Mouse (Mus musculus) frontal cortex, postnatal 10 days (tissue): Measurements from ENCODE around the gene Galnt15.
"Not testable (repeated sequence)": the region's sequence is repeated elsewhere in the genome, so short reads cannot be mapped to it uniquely, and the experiment has no call there.

Experiments used
- DNase-seq, 2 experiments: peaks; one replicate each; pipeline ENCODE4 v3.0.0; 2022; ENCODE audit warnings: low spot score in 2 of 2, mixed read lengths in 1 of 2

The Galnt15 gene

DNA sequence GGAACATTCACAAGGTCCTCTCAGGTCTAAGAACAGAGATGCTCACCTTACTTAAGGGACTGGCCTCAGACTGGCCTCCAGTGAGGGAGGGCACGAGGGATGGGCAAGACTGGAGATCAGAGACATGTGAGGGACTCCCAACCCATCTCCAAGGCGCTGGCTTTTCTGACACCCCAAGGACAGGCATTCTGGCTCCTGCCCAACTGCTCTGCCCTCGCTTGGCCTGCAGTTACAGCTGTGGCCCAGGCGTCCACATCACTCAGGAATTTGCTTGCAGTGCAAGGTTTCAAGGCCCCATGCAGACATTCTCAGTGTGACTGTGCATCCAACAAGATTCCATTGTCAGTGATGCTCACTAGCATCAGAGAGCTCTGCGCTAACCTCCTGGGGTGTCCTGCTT, 7.7 kb downstream of the Galnt15 start:
- DNase-seq = no peak

DNA sequence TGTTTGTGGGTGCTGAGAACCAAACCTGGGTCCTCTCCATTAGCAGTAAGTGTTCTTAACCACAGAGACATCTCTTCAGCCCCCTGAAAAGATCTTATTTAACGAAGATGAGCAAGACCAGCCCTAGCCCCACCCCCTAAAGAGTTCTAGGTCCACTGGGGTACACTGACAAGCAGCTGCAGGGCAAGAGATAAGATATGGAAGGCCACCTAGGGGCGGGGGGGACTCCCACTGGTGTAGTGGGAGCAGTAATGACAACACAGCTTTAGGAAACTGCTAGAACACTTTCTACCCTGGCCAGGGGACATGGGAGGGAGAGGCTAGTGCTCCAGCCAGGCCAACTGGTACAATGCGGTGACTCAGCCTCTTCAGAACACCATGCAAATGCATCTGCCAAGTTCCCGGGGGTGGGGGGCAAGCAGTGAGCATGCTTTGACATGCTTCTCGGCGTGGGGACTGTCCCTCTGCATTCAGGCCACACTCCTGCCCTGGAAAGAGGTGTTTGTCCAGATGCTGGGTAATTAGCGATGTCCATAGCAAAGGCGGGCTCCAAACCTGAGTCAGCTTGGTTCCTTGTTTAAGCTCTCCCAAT, 9.0 kb downstream of the Galnt15 start:
- DNase-seq = no peak

DNA sequence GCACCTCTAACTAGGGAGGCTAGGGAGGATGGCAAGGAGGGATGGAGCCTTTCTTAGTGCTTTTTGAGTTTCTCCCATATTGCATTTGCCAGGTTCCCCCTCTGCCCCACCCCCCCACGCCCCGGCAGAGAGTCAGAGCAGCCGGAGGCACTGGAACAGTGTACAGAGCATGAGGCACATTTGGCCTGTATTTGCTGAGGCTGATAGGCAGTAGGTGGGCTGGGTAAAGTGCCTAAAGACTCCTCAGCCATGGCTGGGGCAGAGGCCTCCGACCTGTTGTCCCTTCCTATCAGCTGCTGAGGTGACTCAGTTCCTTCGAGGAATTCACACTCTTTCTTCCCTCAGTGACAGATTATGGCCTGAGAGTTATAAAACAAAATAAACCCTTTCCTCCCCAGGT, 13.3 kb downstream of the Galnt15 start:
- DNase-seq = no peak

DNA sequence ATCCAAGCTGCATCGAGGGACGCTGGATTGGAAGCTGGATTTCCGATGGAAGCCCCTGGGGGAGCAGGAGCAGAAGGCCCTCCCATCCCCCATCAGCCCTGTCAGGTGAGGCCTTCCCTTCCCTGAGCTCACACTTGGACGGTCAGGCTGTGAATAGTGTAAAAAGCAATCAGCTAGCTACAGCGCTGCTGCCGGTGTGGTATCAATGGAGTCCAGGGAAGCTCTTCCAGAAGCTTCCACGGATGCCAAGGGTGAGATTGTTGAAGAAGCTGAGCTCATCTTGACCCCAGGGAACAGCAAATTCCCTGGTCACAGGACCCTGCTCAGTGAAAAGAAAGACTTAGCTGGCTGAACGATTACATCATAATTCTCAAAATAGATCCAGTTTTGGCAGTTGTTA, 17.6 kb downstream of the Galnt15 start:
- no peak for DNase-seq

DNA sequence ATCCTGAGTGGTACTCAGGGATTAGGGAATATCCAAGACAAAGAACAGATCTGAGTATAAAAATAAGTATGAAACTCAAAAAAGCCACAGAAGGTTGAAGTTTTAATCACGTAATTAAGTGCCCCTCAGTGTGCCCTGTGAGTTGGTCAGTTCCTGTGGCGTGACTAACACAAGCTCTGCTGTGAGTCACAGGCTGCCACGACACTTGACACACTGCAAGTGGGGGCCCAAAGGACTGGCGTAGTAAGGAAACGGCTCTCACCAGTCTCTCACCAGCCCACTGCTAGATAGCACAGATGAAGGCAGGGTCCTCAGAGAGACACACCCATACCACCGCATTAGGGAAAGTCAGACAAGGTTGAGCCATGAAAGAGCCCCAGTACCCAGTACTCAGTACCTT, 21.4 kb downstream of the Galnt15 start:
- no peak for DNase-seq

DNA sequence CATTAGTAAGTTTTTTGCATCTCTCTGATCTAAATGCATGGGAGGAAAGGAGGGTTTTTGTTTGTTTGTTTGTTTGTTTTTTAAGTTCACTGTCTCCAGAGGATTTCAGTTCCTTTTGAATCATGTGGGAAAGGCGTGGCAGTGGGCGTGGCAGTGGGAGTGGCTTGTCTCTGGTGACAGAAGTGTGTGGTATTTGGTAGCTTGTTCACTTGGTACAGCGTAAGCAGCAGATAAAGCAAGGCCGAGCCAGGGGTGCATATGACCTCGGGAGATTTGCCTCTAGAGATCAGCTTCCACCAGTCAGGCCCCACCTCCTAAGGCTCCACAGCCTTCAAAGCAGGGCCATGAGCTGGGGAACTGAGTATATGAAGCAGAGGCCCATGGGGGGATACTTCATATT, 25.1 kb downstream of the Galnt15 start:
- no peak for DNase-seq

DNA sequence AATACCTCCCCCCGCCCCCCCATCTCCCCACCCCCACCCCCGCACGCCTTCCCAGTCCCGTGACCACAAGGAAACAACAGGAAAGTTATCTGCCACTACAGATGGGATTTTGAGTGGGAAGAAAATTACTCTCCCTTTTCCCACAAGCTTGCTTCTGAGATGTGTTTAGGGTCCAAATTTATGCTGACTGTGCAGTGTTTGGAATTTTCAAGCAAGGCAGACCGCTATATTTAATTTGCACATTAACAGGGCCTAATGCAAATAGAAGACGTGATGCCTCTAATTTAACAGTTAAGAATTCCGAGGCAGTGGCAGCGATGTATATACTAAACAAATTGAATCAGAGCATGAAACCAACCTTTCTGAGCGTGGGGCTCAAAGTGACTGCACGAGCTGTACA, 26.0 kb downstream of the Galnt15 start:
- no peak for DNase-seq

DNA sequence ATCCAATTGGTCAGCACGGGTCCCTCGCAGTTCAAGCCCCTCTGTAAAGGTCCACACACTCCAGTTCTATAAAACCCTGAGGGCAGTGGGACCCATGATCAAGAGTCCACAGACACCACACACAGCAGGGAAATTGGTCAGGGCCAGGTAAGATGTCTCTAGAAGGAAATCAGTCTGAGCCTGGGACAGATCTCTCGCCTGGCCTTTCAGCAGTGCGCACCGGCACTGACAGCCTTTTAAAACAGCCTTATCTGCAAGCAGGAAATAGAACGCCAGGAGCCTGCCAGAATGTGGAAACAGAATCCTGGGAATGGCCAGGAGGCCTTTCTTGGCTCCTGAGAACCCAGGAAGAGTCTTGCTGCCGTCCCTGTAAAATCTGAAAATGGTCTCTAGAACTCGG, 27.0 kb downstream of the Galnt15 start:
- no peak for DNase-seq

DNA sequence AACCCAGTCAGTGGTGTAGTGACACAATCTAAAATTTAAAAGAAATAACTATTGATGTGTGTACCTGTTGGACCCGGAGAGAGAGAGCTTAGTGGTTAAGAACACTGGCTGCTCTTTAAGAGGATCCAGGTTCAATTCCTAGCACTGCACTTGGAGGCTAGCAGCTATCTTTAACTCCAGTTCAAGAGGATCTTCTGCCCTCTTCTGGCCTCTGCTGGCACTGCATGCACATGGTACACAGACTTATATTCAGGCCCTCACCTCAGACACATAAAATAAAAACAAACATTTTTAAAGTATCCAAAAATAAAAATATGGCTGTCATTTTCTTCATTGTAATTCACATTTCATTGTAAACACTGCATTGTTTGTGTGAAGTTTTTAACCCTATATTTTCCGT, 27.9 kb downstream of the Galnt15 start:
- no peak for DNase-seq

DNA sequence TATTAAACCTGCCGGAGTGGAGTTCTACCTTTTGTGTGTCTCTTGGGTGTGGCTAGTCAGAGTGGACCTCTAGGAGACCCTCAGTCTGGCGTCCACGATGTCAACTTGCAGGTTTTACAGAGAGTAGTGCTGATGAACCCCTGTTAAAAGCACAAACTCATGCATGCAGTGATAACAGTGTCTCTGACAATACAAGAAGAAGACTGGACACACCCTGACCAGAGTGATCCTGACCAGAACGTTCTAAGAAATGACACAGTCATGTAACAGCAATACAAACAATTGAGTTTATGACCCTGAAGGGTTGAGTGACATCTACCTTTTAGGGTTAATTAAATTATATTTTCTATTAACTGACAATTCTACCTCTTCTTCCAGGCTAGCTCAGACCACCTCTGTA, 28.9 kb downstream of the Galnt15 start:
- DNase-seq = no peak

DNA sequence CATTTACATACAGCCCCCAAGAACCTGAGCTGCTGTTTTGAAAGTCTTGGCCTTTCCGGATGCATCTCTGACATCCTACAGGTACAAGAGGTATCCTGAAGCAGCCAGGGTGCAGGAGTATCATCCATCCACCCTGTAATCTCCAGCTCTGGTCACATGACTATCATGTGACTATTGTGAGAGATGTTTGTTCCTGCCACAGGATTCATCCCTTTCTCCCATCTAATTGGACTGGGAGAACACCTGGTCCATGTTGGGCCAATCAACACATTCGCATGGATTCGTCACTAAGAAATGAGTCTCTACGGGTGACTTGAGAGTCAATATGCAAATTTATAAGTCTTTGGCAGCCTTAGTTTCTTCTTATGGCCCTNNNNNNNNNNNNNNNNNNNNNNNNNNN, 32.6 kb downstream of the Galnt15 start:
- DNase-seq = no peak

DNA sequence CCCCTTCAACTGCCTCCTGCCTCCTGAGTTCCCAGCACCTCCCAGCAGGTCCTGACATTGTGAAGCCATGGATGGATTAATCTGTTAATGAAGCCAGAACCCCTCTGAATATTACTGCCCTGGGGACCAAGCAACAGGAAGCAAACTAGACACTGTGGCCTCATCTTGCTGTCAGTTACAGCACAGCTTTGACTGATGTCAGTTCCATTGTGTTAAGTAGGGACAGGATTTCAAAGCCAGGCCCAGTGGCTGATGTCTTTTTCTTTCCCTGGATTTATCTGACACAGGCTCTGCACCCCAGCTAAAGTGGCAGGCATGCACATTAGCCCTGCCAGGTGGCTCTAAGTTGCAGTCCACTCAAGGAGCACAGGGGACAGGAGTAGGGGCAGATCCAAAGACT, 44.0 kb downstream of the Galnt15 start:
- no peak for DNase-seq

DNA sequence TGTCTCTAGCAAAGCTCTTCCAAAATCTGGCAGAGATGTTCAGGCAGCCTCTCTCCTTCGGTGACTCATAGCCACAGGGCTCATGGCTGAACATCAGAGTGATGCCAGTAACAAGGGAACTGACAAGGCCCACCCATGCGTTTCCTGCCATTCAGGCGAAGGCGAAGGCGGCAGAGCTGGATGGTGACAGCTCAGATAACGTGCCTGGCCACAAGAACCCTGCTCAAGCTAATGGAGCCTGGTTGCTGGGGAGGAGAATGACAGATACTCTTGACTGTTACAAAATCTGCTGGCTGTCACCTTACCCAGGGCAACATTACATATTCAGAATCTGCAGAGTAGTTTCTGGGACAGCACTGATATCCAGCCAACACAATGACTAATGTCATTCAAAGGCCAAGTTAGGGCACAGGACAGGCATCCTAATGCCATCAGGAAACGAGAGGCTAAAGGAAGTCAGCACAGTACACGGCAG, 44.5 kb downstream of the Galnt15 start:
- peak in 1 of 2 experiments; percentile 46 for DNase-seq

DNA sequence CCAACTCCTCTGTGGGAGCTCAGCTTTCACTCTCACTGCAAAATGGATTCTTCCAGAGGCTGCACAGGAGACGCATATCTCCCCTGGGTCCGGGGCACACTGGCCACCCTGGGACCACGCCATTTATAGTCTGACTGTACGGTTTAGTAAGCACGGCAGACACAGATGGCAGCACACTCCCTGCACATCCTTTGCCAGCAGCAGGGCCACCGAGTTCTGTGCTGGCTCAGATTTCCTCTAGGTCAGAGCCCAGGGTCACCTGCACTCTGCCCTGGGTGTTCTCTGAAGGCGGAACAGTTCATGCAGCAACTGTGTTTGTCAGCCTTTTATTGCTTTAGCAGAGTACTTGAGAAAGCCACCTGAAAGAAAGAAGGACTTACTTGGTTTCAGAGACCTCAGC, 45.1 kb downstream of the Galnt15 start:
- no peak for DNase-seq

DNA sequence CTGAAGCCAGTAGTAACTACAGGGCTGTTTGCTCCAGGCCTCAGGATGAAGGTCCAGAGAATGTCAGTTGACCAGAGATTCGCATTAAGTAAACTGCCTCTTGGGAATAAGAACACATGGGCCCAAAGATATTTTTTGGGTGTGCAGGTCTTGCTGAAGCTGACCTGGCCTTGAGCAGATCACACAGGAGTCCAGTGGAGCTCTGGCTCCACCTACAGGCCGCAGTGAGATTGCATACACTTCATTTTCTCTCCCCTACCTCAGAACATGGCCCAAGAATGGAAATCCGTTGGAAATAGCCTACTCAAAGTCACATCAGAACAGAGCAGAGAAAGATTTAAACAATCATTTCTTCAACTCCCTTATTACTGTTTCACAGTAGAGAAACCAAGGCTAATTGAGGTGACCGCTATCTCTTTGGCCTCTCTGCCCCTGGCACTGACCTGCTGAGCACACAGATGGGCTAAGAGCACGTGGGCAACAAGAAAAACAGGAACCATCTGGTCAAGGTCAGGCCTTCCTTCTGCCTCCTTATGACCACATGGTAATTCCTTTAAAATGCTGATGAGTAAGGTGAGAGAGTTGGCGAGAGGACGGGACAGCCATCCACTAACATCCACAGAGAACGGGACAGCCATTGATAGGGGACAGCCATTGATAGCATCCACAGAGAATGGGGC, 48.2 kb downstream of the Galnt15 start:
- peak in 1 of 2 experiments; percentile 48 for DNase-seq

DNA sequence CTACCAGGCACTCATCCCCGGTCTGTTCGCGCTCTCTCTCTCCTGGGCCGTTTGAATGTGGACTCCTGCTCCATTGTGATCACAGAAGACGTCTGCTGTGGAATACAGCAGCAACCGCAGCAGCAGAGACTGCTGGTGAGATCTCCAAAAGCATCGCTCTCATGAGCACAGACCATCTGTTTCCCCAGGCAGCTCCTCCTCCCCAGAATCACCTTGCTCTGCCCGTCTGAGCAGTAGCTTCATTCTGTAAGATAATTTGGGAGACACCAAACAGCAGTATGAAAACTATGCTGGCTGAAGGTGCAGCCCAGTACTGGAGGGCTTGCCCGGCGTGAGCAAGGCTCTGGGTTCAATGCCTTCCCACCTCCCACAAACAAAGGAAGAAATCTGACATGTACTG, 52.2 kb downstream of the Galnt15 start:
- no peak for DNase-seq

DNA sequence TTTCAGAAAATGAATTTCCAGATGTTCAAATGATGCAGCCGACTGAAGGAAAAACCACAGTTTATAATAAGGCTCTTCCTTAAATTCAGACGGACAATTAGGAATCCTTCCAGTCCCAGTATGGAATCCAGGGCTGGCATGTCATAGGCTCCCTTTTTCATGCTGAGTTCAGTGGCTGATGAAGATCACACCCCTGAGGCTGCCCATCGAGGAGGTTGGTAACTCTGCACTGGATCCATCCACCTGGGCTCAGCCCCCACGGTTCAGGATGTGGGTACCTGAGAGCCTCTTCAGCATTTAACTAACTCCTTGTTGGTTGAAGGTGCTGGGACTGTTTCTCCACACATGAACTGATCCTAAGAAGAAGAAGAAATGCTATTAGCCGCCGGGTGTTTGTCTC, 54.1 kb downstream of the Galnt15 start:
- no peak for DNase-seq

DNA sequence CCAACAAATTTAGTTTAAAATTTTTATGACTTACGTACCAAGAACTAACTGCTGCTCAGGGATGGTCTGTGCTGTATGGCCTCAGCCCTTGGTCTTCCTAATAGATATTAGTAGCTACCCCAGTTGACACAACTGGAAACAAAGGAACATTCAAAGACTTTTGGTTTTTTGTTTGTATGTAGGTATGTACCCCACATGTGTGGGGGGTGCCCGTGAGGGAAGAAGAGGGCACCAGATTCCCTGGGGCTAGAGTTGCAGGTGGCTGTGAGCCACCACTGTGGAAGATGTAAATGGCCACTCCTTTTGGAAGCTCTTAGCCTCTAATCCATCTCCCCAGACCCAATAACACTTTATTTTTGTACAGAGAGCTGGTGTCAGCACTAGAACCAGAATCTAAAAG, 54.7 kb downstream of the Galnt15 start:
- no peak for DNase-seq

DNA sequence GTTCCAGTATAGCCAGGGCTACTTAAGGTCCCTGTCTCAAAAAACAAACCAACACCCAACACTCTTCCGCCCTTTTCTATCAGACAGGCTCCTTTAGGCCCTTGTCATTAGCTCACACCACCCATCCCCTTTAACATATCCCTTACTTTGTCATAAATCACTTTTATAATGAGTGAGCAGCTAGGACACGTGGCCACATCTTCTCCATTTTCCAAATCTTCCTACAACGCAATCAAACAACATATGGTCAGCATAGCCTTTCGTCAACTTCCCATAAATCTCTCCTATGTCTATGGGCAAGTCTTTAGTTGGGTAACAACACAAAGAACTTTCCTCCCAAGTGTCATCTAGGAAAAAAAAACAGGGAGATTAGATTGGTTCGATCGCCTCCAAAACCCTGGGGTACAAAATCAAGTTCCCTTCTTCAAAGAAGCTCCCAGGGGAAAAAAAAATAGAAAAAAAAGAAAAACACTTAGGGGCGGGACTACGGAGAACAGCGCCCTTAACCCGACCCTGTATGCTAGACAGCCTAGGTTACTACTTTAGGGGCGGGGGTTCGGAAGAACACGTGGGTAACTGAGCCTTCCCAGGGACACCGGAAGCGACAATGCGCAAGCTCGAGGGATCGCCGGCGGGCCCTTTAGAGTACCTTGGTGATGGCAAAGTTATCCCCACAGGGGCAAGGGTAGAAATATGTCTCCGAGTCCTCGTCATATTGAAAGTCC, 56.1 kb downstream of the Galnt15 start, which contains the start of gene Oxnad1:
TSS of gene Oxnad1 (plus strand) at position 614 of the 725 bp plus-strand sequence.
- no peak for DNase-seq

DNA sequence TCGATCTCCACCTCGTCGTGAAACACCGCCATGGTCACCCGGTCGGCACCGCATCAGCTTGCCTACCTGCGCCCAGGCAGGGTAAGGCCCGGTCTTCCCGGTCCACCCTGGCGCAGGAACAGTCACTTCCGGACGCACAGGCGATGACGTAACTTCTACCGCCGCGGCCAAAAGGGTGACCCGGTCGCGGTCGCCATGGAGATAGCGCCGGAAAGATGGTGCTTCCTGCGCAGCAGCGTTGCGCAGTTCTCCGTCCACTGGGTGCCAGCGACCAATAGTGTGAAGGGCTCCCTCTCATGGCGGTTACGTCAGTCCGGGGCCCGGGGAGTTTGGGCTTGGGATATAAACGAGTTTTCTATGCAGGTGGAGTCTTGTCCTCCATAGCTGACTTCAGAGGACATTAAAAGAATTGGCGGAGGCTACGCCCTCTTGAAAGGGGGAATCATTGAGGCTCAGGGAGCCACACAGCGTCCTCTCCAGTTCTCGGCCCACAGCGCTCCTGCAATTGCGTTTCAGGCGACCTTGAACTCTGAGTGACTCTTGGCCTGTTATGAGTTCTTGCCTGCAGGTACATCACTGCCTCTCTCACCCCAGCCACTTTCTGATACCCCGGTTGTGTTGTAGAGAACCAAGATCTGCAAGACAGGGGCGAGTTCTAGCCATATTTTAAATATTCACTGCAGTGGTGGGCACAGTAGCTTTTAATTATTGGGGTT, 56.9 kb downstream of the Galnt15 start, which contains the start of gene Dph3:
TSS of gene Dph3 (minus strand) at position 244 of the 716 bp plus-strand sequence.
- DNase-seq = peak; percentile 96 to 99

DNA sequence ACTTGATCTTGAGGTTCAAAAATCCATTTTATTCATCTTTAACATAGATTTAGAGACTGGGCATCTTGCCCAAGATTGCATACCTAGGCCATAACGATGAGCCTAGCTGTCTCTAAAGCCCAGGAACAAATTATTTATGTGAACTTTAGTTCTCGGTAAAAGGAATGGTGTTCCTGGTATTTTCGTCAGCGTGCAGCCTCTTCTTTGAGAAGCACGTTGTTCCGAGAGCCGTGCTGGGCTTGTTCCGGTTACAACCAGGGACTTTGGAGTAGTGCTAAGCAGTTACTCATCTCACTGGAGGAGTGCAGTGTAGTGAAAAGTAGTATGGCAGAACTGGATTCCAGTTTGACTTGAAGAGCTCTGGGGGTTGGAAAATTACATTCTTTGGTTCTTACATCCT, 57.4 kb downstream of the Galnt15 start:
- DNase-seq = no peak

DNA sequence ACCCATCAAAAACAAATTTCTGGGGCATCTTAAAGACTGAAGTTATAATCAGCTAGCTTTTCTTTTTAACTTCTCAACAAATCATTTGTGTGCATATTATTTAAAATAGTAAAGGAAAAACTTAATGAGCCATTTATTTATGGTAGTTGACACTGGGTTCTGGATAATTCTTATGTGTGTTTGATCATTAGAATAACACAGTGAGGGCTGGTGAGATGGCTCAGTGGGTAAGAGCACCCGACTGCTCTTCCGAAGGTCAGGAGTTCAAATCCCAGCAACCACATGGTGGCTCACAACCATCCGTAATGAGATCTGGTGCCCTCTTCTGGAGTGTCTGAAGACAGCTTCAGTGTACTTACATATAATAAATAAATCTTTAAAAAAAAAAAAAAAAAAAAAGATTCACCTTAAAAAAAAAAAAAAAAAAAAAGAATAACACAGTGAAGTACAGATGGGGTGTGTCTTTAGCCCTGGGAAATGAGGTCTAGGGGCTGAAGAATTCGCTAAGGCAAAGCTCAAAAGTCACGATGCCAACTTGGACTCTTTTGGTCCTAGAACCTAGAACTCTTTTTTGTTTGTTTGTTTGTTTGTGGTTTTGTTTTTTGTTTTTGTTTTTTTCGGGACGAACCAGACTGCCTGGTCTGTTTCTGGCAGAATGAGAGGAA, 58.9 kb downstream of the Galnt15 start:
- DNase-seq = not testable (repeated sequence)
